Mouse (Mus musculus): ENCODE data around the gene Ppp1r14b.

The Ppp1r14b gene

DNA sequence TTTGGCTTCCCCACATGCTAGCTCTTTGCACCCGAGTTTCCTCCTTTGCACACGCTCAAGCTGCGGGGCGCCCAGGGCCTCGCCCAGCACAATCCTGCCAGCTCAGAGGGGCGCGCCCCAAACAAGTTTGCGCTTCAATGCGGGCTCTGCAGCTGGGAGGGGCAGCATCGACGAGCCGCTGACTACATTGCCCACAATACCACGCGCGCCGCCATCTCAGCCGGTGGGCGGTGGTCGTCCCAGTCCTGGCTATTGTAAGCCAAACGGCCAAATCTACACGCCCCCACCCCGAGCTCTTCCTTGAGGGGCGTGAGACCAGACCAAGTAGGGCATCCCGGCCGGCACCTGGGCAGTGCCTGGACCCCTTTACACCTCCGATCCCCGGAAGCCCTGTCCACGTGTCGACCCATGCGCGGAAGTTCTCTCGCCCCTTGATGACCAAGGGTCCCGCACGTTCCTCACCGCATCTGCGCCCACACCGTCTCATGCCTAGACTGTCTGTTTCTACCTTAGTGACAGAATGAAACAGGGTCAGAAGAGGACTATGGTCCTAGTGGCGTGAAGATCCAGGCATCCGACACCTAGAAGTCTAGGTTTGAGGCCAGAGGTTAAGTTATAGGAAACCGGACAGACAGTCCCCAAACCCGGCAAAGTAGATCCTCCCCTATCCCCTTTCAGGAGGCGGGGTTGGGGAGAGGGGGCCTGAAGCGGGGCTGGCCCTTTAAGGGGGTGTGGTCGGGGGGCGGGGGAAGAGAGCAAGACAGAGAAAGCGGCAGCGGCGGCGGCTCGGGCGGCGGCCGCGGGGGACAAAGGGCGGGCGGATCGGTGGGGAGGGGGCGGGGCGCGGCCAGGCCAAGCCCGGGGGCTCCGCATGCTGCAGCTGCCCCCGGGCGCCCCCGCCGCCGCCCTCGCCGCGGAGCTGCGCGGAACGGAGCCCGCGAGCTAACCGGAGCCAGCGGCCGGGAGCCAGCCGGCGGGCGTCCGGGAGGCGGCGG lies at the start of gene Ppp1r14b:
Gene Ppp1r14b, plus strand, starts transcription at position 758 of the 995 bp plus-strand sequence.
- peak; percentile 91 for DNase-seq

DNA sequence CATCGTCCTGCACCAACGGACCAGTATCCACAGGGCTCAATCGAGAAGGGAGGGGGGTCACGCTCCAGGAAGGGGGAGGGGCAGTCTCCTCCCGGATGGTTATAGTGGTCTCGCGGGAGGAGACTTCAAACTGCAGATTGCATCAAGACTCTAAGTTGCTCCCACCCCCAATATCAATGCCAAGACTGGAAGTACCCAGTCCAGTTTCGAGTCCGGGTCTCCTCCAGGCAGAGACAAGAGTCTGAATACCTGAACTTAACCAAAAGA lies 49.5 kb upstream of the Ppp1r14b start, which contains the start of gene Catsperz:
Gene Catsperz, minus strand, starts transcription at position 74 of the 267 bp plus-strand sequence.
- DNase-seq = no peak

DNA sequence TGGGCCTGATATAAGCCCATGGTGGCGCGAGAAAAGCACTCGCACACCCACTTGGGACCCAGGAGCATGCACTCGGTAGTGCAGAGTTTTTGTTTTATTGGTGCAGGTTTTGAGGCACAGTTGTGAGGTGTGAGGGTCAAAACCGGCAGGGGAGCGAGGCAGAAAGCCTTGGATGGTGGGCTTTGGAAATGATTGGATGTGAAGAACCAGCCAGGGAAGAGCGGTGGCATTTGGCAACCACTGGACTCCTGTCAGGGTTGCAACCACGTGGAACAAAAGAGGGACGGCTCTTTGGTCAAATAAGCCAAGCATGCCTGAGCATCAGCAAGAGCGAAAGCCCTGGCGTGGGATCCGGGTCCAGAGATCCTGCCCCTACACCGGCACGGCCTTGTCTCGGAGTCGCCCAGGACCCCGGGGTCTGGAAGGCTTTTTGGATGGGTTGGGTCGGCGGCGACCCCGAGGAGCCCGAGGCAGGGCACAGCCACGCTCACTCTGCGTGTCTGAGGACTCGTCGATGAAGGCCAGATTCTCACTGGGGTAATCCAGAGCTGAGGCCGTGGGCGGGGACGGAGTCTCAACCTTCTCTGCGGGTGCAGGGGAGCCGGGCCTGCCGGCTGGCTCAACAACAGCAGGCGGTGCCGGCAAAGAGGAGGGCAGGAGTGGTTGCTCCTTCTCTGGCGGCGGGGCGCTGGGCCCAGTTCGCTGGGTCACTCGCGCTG lies 49.0 kb upstream of the Ppp1r14b start:
- DNase-seq = peak; percentile 37

DNA sequence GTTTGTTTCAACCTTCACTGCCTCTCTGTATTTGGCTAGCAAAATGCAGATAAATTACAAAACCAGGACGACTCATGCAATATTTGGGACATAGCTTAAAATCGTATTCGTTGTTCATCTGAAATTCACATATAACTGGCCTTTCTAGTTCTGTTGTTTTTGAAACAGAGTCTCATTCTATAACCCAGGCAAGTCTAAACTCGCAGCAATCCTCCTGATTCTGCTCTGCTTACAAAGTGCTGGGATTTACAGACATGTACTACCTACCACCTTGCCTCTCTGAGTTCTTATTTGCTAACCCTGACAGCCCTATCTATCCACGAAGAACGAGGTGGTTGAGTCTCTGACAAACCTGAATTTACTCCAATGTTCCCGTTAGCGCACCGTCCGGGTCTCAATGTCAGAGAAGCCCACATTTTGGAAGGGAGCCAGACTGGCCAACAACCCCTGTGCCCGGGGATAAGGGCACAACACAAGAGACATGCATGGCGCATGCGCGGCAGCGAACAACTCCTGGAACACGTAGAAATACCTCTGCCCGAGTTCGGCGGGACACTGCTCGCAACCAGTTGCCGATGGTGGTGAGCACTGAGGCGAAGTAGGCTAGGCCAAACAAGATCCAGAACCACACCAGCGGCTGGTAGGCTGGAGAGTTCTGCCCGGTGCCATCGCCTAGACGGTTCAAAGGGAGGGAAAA lies 48.1 kb upstream of the Ppp1r14b start:
- DNase-seq = peak; percentile 52

DNA sequence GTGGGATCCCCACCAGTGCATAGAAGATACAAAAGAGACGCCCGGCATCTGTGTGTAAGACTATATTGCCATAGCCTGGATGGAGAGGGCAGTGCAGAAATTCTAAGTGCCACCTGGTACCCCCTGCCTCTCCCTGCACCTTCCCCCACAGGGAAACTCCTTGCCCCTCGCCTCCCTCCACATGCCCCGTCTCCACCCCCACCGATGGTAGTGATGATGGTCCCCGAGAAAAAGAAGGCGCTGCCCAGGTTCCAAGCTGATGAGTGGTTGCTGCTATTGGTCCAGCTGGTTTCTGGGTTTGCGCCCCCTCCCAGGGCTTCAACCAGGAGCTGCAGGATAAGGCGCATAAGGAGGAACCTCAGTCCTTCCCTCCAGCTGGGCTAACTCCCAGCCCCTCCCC lies 46.7 kb upstream of the Ppp1r14b start:
- no peak for DNase-seq

DNA sequence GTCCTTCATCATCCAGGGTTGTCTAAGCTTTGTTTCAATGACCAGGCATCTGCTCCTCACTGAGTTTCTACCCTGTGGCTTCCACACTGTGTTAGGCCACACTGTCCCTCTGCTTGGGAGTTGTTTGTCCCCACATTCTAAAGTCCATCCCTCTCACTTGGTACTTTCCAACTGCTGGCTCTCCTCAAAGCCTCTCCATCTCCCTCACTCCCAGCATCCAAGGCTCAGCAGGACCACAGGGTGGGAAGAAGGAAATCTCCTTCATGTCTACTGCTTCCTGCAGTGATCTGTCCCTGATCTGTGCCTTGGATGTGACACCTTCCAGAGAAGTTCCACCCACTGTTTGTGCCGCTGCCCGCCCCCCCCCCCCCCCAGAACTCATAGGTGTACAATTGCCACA lies 43.8 kb upstream of the Ppp1r14b start:
- DNase-seq = no peak

DNA sequence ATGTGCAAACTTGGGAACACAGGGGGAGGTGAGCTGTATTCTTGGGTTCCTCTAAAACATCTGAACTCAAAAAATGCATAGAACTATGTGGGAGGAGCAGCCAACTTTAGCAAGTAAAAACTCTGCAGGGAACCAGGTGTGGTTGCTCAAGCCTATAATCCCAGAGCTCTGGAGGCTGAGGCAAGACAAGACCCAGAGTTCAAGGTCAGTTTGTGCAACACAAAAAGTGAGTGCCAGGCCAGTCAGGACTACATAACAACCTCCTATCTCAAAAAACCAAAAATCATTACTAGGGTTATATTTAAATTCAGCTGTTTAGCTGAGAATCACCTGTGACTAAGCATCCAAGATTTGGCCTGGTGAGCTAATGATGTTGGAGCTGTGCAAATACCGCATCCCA lies 42.8 kb upstream of the Ppp1r14b start:
- no peak for DNase-seq

DNA sequence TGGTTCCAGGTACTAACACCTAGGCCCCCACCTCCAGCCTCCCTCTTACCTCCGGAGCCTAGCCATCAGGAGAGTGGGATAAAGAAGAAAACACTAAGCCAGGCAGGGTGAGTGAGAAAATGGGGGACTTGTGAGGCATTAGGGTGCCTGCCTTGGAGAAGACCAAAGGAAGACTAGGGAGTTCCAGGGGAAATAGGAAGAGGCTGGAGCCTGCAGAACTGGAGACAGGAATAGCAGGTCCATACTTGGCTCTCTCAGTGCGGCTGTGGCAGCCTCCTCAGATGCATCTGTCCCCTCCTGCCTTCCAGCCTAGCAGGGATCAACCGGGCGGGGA lies 41.7 kb upstream of the Ppp1r14b start:
- DNase-seq = no peak

DNA sequence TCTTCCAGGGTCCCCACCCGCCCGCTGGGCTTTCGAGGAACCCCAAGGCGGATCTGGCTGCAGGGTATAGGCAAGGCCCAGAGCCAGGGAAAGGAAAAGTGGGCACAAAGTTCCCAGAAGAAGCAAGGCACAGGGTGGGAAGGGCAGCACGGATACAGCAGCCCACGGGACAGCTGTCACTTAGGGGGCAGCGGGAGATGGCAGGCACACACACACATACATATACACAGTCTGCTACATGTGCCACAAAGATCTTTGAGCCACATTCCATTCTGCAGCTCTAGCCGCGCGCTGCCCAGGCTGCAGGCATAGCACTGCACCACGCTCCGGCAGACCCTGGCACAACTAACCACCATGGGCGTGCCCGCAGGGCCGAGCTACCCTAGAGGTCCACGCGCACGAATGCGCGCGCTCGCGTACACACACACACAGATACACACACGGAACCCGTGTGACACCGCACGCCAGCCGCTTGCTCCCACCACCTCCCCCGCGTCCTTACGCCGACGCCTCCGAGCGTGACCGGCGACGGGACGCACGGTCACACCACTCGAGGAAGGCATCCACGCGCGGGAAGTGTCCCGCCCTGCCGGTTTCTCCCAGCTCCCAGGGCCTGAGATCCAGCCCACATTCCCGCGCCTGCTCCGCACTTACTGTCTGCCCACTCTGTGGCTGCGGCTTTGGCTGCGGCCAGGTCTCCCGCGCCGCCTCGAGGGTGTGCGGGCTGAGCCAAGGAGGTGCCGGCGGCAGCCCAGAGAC lies 41.2 kb upstream of the Ppp1r14b start:
- DNase-seq = peak; percentile 40

DNA sequence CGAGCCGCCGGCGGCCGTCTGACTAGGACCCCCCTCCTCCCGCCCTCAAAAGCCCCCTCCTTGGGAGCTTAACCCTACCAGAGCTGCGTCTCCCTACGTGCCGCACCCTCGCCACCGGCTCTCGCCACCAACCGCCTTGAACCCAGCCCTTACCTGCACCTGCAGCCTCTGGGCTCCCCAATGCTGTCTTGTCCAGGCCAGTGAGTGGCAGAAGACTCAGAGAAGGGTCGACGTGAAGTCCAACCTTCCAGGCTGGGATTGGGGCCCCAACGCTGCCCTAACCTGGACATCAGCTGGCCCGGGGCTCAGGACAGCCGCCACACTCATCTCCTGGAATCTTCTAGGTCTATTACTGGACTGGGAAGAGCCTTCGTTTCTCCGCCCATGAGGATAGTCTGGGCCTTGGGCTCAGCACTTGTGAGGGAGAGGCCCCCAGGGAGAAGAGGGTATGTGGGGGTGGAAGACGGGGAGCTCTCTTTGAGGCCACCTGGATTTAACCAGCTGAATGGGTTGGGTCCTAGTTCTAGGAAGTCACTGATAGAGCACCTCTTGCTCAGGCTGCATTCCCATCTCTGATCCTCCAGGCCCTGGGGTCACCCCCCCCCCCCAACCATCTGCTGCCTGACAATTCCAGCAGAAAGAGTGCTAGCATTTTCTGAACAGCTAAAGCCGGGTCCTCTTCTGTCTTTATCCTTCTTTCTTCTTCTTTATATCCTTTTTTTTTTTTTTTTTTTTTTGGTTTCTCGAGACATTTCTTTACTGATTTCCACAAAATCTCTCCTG lies 40.4 kb upstream of the Ppp1r14b start, which contains the start of gene Kcnk4:
Gene Kcnk4, minus strand, starts transcription at position 321 of the 783 bp plus-strand sequence.
- DNase-seq = no peak

DNA sequence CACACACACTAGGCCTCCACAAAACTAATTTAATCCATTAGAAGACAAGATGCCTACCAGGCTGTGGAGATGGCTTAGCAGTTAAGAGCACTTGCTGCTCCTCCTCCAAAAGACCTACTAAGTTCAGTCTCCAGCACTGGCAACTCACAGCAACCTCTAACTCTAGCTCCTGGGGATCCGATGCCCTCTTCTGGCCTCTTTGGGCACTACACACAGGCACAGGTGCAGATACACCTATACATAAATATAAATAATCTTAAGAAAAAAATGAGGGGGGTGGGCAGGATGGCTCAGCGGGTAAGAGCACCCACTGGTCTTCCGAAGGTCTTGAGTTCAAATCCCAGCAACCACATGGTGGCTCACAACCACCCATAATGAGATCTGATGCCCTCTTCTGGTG lies 38.5 kb upstream of the Ppp1r14b start:
- peak; percentile 82 for DNase-seq

DNA sequence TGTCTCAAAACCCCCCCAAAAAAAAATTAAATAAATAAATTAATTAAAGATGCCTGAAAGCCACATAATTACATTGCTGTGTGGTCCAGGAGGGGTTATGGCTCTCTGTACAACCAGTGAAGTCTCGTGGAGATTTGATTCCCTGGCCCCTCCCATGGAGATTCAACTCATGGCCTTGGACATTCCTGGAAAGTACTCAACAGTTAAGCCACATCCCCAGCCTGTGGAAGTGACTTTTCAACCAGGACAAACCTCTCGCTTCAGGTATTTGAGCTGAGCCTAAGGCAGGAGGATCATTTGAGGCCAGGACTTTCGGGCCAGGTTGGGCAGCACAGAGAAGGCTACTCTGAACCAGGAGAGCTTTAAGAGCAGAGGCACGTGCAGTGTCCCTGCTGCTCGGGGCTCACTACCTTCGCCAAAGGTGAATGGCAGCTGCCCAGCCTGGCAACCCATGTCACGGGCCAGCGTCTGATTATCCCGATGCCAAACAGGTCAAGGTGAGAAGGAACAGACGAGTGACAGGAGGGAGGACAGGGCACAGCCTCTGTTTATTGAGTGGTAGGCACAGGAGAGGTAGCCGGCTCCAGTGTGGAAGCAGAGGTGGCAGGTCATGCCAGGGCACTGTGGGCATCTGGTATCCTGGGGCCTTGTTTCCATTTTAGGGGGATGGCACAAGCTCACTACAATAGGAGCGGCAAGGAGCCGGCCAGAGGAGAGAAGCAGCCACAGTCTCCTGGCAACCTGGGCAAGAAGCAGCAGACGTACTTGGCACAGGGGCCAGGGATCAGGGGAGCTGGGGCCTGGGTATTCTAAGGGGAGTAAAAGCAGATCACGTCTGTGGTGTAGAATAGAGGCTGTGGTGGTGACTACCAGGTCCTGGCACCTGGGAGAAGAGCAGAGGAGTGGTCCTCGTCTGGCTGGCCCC lies 37.0 kb upstream of the Ppp1r14b start:
- DNase-seq = no peak

DNA sequence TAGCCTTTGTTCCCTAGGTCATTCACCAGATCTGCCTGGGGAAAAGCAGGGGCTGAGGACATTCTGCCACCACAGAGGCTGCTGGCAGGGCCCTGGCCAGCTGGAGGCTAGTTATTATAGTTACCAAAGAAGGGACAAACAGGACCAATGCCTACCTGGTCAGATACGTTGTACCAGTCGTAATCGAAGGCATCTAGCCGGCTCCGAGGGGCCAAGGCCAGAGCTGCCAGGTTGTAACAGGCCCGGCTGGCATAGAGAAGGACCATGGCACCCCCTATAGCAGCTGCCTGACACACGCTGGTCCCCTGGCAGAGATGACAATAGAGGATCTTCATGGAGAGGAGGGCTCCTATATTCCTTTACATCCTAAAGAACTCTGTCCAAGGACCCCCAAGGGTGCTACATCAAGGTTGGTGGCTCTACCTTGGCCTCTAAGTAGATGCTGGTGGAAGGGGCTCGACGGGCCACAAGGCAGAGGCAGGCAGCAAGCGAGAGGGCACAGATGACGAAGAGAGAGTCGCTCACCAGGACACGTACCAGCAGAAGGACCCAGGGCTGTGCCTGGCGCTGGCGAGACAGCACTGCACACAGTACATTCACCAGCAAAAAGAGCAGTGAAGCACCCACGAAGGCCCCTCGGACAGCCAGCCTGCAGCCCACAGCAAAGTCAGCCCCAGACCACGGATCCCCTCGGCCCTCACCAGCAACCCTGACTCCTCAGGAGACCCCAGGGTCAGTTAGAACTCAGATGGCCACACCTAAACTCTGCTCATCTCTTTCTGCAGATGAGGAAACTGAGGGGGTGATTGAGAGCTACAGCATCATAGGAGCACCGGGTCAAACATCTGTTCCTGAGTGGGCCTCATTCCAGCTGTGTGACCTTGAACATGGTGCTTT lies 35.4 kb upstream of the Ppp1r14b start:
- DNase-seq = no peak

DNA sequence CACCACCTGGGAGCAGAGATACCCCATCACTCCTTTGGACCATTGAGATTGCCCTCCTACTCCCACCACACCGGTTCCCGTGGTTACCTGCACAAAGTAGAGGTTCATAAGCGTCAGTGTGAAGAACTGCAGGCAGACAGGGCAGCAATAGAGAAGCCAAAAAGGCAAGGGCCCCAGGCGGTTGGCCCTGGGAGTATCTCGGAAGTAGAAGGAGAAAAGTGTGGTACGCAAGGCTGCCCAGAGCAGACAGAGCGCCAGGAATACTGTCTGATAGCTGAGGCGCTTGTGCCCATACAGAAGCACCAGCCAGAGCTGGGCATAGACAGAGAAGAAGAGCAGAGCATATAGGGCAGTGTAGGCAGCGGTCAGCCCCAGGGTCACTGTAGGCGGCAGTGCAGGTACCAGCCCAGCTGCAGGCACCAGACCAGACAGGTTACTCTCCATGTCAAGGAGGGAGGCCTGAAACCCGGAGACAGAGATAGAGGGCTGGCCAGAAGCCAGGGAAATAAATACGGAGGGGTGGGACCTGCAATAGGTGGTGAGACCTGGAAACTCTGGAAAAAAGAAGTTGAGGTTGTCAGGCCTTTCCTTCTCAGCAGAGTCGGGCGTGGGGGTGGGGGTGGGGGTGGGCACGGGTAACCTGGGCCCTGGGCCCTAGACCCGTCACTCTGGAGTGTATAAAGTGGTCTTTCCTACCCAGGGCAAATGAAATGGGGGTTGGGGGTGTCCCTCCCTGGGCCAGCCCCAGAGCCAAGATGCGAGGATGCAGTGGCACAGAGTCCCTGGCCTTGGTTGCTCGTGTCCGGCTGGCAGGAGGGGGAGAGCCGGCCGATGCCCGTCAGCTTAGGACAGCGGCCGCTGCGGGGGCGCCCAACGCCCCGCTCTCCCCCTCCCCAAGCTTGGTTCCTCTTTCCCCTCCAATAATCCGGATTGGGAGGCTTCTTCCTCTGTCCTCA lies 34.1 kb upstream of the Ppp1r14b start:
- no peak for DNase-seq

DNA sequence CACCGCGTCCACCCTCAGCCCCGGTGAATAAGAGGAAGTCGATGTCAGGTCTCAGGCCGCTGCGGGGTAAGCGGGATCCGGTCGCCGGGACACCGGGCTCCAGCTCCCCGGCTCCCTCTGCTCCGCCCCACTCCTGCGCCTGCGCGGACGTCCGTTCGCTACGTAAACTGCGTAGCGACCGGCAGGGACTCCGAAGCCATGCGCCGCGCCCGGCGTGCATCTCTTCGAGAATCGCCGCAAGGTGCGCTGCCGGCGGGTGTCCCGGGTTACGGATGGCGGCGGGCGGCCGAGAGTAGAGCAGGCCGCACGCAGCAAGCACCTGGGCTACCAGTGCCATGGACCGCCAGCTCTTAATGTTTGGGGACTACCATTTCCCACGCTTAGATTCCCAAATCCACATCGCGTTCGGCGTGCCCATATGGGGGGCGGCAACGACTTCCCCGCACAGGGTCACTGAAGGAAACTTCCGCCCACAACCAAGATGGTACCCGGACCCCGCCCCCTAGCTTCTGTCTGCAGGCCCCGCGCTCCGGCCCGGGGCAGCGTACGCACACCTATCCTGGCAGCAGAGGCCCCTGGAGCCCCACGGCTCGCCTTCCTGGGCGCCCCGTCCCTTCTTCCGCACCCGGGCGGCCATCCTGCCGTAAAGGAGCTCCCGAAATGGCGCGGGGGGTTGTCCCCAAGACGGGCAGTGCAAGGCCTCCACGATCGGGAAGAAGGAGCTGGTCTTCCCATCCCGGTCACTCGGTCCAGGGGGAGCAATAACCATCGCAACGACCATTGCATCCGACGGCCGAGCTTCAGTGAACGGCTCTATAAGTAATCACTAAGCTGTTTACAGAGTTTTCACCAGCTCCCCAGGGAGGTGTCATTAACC lies 33.2 kb upstream of the Ppp1r14b start, which contains the start of gene Bad:
Gene Bad, plus strand, starts transcription at position 490 of the 877 bp plus-strand sequence.
- DNase-seq = peak; percentile 97

DNA sequence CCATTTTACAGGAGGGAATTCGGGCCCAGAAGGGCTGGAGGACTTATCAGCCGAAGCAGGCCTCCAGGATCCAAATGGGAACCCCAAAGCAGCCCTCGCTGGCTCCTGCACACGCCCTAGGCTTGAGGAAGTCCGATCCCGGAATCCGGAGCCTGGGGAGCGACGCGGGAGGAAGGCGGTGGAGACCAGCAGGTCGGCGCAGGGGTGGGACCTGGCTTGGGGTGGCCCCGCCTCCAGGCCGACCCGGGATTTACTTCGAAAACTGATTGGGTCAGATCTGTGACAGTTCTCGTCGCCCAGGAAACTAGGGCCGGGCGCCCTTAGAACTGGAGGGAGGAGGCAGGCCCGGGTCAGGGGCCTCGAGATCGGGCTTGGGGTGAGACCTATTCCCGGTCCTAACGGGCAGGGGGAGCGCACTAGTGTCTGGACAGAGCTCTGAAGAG lies 32.5 kb upstream of the Ppp1r14b start, which contains the start of gene Gpr137:
Gene Gpr137, minus strand, starts transcription at position 232 of the 443 bp plus-strand sequence.
- peak; percentile 94 for DNase-seq

DNA sequence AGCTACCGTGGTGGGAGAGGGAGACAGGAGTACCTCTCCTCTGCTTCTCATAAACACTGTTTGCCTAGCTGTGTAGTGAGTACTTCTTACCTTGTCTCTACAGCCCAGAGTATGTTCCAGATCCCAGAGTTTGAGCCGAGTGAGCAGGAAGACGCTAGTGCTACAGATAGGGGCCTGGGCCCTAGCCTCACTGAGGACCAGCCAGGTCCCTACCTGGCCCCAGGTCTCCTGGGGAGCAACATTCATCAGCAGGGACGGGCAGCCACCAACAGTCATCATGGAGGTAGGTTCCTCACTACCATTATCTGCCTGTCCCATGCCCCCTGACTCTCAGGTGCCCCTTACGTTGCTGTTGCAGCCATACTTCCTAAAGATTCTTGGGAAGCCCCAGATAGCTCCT lies 32.0 kb upstream of the Ppp1r14b start:
- no peak for DNase-seq
